Mouse (Mus musculus) C2C12 (cell line): ENCODE measurements at regions not wholly inside any gene's neighbourhood (a gene's known extent, or its start where the extent isn't known, plus 50 kb on each side); places are given as distances from the start of the nearest gene placed in this dataset.

ENCODE experiments used
- H3K27me3 ChIP-seq: one replicate; pipeline ENCODE4 v1.6.1; 2011; ENCODE audit not compliant: control insufficient read depth, insufficient read depth, insufficient read length
- H3K36me3 ChIP-seq: one replicate; pipeline ENCODE4 v1.6.1; 2011; ENCODE audit not compliant: control insufficient read depth, insufficient read depth
- H3K4me3 ChIP-seq: one replicate; pipeline ENCODE4 v1.5.1; 2011; ENCODE audit warnings: mild to moderate bottlenecking, control low read depth; ENCODE audit not compliant: poor library complexity, insufficient read depth, severe bottlenecking
- H3K79me2 ChIP-seq: one replicate; pipeline ENCODE4 v1.6.1; 2011; ENCODE audit not compliant: control insufficient read depth, insufficient read depth
- H3K79me3 ChIP-seq: one replicate; pipeline ENCODE4 v1.6.1; 2011; ENCODE audit warnings: low read depth, control low read depth
- H3ac ChIP-seq: one replicate; pipeline ENCODE3; 2011; ENCODE audit warnings: low read depth; ENCODE audit not compliant: control insufficient read depth, insufficient read length
- CEBPB ChIP-seq: IDR thresholded peaks from one replicate; pipeline ENCODE4 v1.6.1; 2011; ENCODE audit warnings: low read depth, mild to moderate bottlenecking, control low read depth, moderate library complexity
- CTCF ChIP-seq: IDR thresholded peaks from one replicate; pipeline ENCODE4 v1.5.1; 2011; ENCODE audit not compliant: control insufficient read depth, insufficient read depth, insufficient read length
- FOSL1 ChIP-seq: IDR thresholded peaks from one replicate; pipeline ENCODE4 v1.8.0; 2011; ENCODE audit warnings: mild to moderate bottlenecking, low read length; ENCODE audit not compliant: poor library complexity, insufficient read depth, severe bottlenecking
- MAX ChIP-seq: IDR thresholded peaks from one replicate; pipeline ENCODE4 v1.6.1; 2011; ENCODE audit warnings: mild to moderate bottlenecking, control low read depth
- MYOD1 ChIP-seq: IDR thresholded peaks from one replicate; pipeline ENCODE4 v1.6.1; 2011; ENCODE audit warnings: low read depth; ENCODE audit not compliant: control insufficient read depth, insufficient read length
- MYOG ChIP-seq: IDR thresholded peaks from one replicate; pipeline ENCODE4 v1.6.1; 2011; ENCODE audit not compliant: control insufficient read depth, insufficient read length; ENCODE audit errors: extremely low read depth
- USF1 ChIP-seq: IDR thresholded peaks from one replicate; pipeline ENCODE4 v1.6.1; 2011; ENCODE audit warnings: low read depth, mild to moderate bottlenecking, control low read depth, moderate library complexity

- H3K79me2 ChIP-seq: no peaks in the 10 kb centered on the region
These were observed 189.8 kb downstream of the Faxc start for GRCm38 (mm10) chr4:22120953-22121352.

GRCm38 (mm10) chr4:22121397-22121796 is 190.3 kb downstream of the Faxc start:
- Histone ChIP-seq H3K79me3 (no peaks in the 10 kb centered on the region), H3K79me2 (no peaks in the 10 kb centered on the region), H3K4me3 (no peak overlapping the region), H3K27me3 (no peaks in the 10 kb centered on the region), H3K36me3 (no peaks in the 10 kb centered on the region), H3ac (no peak overlapping the region)
- no peak for TF ChIP-seq CTCF
- TF ChIP-seq CEBPB: no peak
- no peak for TF ChIP-seq MYOG
- TF ChIP-seq MYOD1: no peak
- no peak for TF ChIP-seq FOSL1
- TF ChIP-seq MAX: no peak
- no peak for TF ChIP-seq USF1

More at GRCm38 (mm10) chr4:22120953-22121352, 189.8 kb downstream of the Faxc start:
- Histone ChIP-seq H3ac (no peak overlapping the region), H3K36me3 (no peaks in the 10 kb centered on the region), H3K4me3 (no peak overlapping the region), H3K27me3 (no peaks in the 10 kb centered on the region), H3K79me3 (no peaks in the 10 kb centered on the region)
- no peak for TF ChIP-seq MYOG
- TF ChIP-seq MAX: no peak
- no peak for TF ChIP-seq CTCF
- TF ChIP-seq MYOD1: no peak
- no peak for TF ChIP-seq USF1
- TF ChIP-seq CEBPB: no peak
- TF ChIP-seq FOSL1: no peak

- Histone ChIP-seq H3K36me3 (no peaks in the 10 kb centered on the region), H3ac (no peak overlapping the region), H3K27me3 (no peaks in the 10 kb centered on the region), H3K4me3 (no peak overlapping the region), H3K79me2 (no peaks in the 10 kb centered on the region), H3K79me3 (no peaks in the 10 kb centered on the region)
- TF ChIP-seq MYOG (no peak), MAX (no peak), MYOD1 (no peak), CEBPB (no peak), CTCF (no peak), FOSL1 (no peak), USF1 (no peak)
These were observed 193.7 kb downstream of the Faxc start for GRCm38 (mm10) chr4:22124836-22125235.

GRCm38 (mm10) chr4:22130511-22130910 is 199.4 kb downstream of the Faxc start:
- no peaks in the 10 kb centered on the region for H3K79me2 ChIP-seq
- H3K27me3 ChIP-seq: peaks cover 3% of the 10 kb centered on the region
- H3K36me3 ChIP-seq: no peaks in the 10 kb centered on the region
- no peak overlapping the region for H3ac ChIP-seq
- no peak overlapping the region for H3K4me3 ChIP-seq
- no peak for TF ChIP-seq MYOG
- no peak for TF ChIP-seq CEBPB
- TF ChIP-seq USF1: no peak
- TF ChIP-seq MYOD1: no peak
- TF ChIP-seq CTCF: no peak
- no peak for TF ChIP-seq MAX
- TF ChIP-seq FOSL1: no peak
- H3K79me3 ChIP-seq: no peaks in the 10 kb centered on the region

- H3K79me2 ChIP-seq: no peaks in the 10 kb centered on the region
- peaks cover 3% of the 10 kb centered on the region for H3K27me3 ChIP-seq
- H3K36me3 ChIP-seq: no peaks in the 10 kb centered on the region
- H3K79me3 ChIP-seq: no peaks in the 10 kb centered on the region
- H3K4me3 ChIP-seq: no peak overlapping the region
- H3ac ChIP-seq: no peak overlapping the region
- no peak for TF ChIP-seq FOSL1
- TF ChIP-seq USF1: no peak
- TF ChIP-seq CEBPB: no peak
These were observed 200.9 kb downstream of the Faxc start for GRCm38 (mm10) chr4:22131751-22132736.
